Mouse (Mus musculus): ENCODE measurements around the gene Mrpl34. TPM values are rescaled to one million over a fixed set of nuclear protein-coding genes. Genes with fewer than 3 reads are reported as not detected.

The Mrpl34 gene
- polyA plus RNA-seq, 1 experiment from 2014 or later = 178 TPM

DNA sequence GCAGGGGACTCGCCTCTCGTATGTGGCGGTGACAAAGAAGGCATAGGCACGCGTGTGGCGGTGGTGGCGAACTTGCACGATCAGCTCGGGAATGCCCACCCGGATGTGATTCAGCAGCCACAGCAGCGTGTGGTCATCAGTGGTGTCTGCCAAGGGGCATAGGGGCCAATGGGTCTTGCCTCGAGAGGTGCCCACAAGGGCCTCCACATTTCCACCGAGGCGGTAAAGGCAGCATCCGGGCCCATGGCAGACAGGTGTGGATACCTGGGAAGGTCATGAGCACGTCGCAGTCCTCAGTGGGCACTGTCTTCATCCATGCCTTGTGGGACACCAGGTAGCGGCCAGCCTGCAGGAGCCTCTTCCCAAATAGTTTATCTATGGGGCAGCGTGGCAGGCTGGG, 20.0 kb downstream of the Mrpl34 start:
- Histone ChIP-seq H3K4me3 (ENCODE audit: low read length) (peak overlapping the region; percentile 83; the same call in 1 of the 2 replicates), H3K4me1 (ENCODE audit: control insufficient read depth, insufficient read depth, low read length) (peaks cover 14% of the 10 kb centered on the region), H3K27me3 (ENCODE audit: control insufficient read depth, insufficient read depth, low read length) (no peaks in the 10 kb centered on the region), H3K9ac (ENCODE audit: low read depth, low read length) (peak overlapping the region; percentile 89; the same call in 1 of the 2 replicates), H3K4me2 (replicated peaks; ENCODE audit: low read depth, low read length) (peak overlapping the region; percentile 62), H3K9me3 (ENCODE audit: control insufficient read depth, low read length) (no peaks in the 10 kb centered on the region), H3K27ac (ENCODE audit: low read depth, low read length) (no peak overlapping the region), H3K36me3 (ENCODE audit: control insufficient read depth, insufficient read depth, low read length) (peaks cover 9% of the 10 kb centered on the region; the same call in 1 of the 2 replicates)
- 95% methylated on average over 19 of the region's 19 CpGs for WGBS
- ATAC-seq (ENCODE audit: low FRiP score, low TSS enrichment) = no peak

DNA sequence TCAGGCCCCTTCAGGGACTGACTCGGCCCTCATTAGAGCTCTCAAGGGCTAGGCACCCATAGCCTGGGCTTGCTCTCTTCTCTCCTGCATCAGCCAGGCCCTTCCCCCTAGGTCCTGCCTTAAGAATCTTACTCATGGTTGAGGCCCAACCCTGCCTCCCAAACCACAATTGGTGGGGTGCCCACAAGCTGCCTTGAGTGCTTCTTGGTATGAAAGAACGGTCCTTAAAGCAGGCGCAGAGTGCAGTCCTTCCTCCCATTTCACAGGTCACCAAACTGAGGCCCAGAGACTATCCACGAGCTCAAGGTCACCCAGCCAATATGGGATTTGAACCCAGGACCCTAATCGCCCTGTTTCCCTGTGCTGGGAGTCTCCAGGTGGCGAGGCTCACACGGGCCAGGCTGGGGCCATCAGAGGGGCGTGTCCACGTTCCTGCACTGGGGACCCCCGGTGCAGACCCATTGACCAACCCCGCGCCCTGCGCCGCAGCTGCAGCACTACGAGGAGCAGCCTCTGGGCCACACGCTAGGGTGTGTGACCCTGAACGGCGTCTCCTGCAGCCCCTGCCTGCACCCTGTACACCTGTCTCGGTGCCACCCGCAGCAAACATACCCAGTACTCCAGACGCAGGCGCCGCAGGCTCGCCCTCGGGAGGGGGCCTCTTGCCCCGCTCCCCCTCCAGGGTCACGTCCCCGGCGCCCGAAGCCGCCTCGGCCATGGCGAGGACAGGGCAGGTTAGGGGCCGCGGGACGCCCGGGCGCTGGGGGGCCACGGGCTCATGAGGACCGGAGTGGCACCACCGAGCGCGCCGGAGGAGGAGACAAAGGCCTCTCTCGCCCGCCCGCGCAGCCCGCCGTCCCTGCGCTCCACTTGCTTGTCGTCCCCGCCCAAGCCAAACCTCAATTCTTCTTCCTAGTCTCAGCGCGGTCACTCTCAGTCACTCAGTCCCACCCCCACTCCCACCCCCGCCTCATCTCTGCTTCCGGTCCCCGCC, 20.7 kb downstream of the Mrpl34 start, which contains the start of gene Ano8:
TSS of gene Ano8 (minus strand) at position 822 of the 994 bp plus-strand sequence.
- Histone ChIP-seq H3K27me3 (ENCODE audit: control insufficient read depth, insufficient read depth, low read length) (no peaks in the 10 kb centered on the region), H3K9ac (ENCODE audit: low read depth, low read length) (peak within 1 kb of the TSS; percentile 89), H3K36me3 (ENCODE audit: control insufficient read depth, insufficient read depth, low read length) (peaks cover 11% of the 10 kb centered on the region; the same call in 1 of the 2 replicates), H3K27ac (ENCODE audit: low read depth, low read length) (peak within 1 kb of the TSS; percentile 65; the same call in 1 of the 2 replicates), H3K4me2 (replicated peaks; ENCODE audit: low read depth, low read length) (peak within 1 kb of the TSS; percentile 62), H3K9me3 (ENCODE audit: control insufficient read depth, low read length) (no peaks in the 10 kb centered on the region), H3K4me3 (ENCODE audit: low read length) (peak within 1 kb of the TSS; percentile 83), H3K4me1 (ENCODE audit: control insufficient read depth, insufficient read depth, low read length) (peaks cover 14% of the 10 kb centered on the region)
- WGBS = 6% methylated on average over 57 of the region's 58 CpGs
- peak; percentile 63 for ATAC-seq (ENCODE audit: low FRiP score, low TSS enrichment)

DNA sequence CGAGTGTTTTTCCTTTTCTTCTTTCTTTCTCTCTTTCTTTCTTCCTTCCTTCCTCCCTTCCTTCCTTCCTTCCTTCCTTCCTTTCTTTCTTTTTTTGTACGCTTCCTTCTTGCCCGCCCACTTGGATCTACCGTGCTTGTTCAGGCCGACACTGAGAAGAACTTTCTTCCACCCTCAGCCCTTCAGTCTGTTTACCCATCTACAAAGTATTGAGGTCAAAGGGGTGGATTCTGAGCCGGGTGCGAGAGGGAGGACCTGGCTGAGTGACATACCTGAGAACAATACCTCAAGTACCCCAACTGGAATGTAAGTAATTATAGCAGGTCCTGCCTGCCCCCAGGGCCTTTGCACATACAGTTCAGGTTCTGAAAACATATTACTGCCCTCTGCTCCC, 21.4 kb downstream of the Mrpl34 start:
- H3K9me3 ChIP-seq (ENCODE audit: control insufficient read depth, low read length) = no peaks in the 10 kb centered on the region
- H3K4me1 ChIP-seq (ENCODE audit: control insufficient read depth, insufficient read depth, low read length) = peaks cover 11% of the 10 kb centered on the region
- peaks cover 13% of the 10 kb centered on the region; the same call in 1 of the 2 replicates for H3K36me3 ChIP-seq (ENCODE audit: control insufficient read depth, insufficient read depth, low read length)
- 18% methylated on average over 7 of the region's 7 CpGs for WGBS
- H3K9ac ChIP-seq (ENCODE audit: low read depth, low read length) = 0 out of 2 replicates have a peak overlapping the region, but pooled peaks have one; percentile 89
- H3K4me3 ChIP-seq (ENCODE audit: low read length) = peak overlapping the region; percentile 83
- peak overlapping the region; percentile 62 for H3K4me2 ChIP-seq (replicated peaks; ENCODE audit: low read depth, low read length)
- H3K27ac ChIP-seq (ENCODE audit: low read depth, low read length) = no peak overlapping the region
- H3K27me3 ChIP-seq (ENCODE audit: control insufficient read depth, insufficient read depth, low read length) = no peaks in the 10 kb centered on the region
- no peak for ATAC-seq (ENCODE audit: low FRiP score, low TSS enrichment)

DNA sequence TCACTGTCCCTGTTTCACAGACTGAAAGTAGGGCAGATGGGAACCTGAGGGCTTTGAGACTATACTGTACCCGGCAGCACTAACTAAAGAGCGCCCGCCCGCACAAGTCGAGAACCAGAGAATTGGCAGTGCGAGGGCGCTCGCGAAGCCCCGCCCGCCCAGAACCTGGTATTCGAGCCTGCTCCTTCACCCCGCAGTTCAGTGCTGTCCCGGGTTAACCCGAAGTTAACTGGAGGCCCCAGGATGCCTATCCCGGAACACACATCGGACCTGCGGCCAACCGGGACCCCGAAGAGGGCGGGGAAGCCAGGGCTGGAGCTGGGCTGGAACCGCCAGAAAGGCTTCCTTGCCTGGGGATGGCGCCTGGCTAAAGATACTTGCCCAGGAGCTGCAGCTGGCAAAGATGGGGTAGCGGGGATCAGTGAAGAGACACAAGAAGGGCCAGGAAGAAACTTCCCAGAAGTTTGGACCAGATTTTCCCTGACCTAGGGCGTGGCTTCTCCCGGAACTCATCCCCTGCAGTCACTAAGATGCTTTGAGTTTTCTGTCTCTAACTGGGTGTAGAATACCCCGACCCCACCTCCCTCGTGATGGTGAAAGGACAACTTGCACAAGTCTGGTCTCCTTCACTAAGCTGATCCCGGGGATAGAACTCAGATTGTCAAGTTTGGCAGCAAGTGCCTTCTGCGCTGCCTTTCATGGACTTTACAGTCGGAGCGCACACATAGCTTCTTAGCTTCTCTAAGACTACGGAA, 23.1 kb downstream of the Mrpl34 start, which contains the start of gene Gtpbp3:
TSS of gene Gtpbp3 (plus strand) at position 413 of the 755 bp plus-strand sequence.
- H3K27me3 ChIP-seq (ENCODE audit: control insufficient read depth, insufficient read depth, low read length) = no peaks in the 10 kb centered on the region
- H3K4me1 ChIP-seq (ENCODE audit: control insufficient read depth, insufficient read depth, low read length) = peaks cover 11% of the 10 kb centered on the region
- H3K27ac ChIP-seq (ENCODE audit: low read depth, low read length) = peak within 1 kb of the TSS; percentile 82
- ATAC-seq (ENCODE audit: low FRiP score, low TSS enrichment) = peak; percentile 41
- peak within 1 kb of the TSS; percentile 78 for H3K9ac ChIP-seq (ENCODE audit: low read depth, low read length)
- H3K9me3 ChIP-seq (ENCODE audit: control insufficient read depth, low read length) = no peaks in the 10 kb centered on the region
- peak within 1 kb of the TSS; percentile 97 for H3K4me2 ChIP-seq (replicated peaks; ENCODE audit: low read depth, low read length)
- under 1% methylated on average over 33 of the region's 33 CpGs for WGBS
- peak within 1 kb of the TSS; percentile 87 for H3K4me3 ChIP-seq (ENCODE audit: low read length)
- peaks cover 22% of the 10 kb centered on the region for H3K36me3 ChIP-seq (ENCODE audit: control insufficient read depth, insufficient read depth, low read length)

DNA sequence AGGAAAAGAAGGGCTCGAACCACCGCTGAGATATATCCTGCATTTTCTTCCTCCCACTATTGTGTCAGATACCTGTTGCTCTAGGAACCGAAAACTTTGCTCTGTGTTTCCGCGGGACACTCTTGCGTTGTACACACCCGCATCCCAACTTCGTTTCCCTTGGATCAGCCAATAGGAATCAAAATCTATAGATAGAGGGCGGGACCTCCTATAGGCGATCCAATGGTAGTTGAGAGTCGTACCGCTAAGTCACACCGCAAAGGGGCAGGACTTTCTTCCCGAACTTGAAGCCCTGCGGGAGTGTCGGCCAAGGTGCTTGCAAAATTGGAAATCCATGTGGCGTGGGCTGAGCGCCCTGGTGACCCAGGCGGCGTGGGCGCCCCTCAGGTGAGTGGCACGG, 23.7 kb downstream of the Mrpl34 start:
- peak overlapping the region; percentile 82; the same call in 1 of the 2 replicates for H3K27ac ChIP-seq (ENCODE audit: low read depth, low read length)
- WGBS = 0% methylated on average over 22 of the region's 22 CpGs

DNA sequence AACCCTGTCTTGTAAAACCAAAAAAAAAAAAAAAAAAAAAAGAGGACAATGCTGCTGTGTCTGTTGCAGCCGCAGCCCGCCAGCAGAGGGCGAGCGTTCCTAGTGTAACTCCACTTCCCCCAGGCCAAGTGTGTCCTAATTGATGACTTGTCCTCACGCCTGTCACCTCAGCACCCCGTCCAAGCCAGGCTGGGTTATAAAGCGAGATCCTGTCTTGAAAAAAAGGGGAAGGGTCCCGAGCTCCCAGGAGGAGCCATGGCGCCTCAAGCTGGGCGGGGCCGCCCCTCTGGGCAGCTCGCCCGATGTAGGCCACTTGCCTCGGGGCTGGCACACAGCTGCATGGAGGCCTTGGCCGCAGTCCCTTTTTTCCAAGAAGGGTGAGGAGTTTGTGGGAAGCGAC, 30.3 kb downstream of the Mrpl34 start:
- Histone ChIP-seq H3K27ac (ENCODE audit: low read depth, low read length) (peak overlapping the region; percentile 84; the same call in 1 of the 2 replicates), H3K36me3 (ENCODE audit: control insufficient read depth, insufficient read depth, low read length) (peaks cover 31% of the 10 kb centered on the region), H3K27me3 (ENCODE audit: control insufficient read depth, insufficient read depth, low read length) (no peaks in the 10 kb centered on the region), H3K9me3 (ENCODE audit: control insufficient read depth, low read length) (no peaks in the 10 kb centered on the region), H3K4me3 (ENCODE audit: low read length) (no peak overlapping the region), H3K4me2 (replicated peaks; ENCODE audit: low read depth, low read length) (peak overlapping the region; percentile 19; the same call in 1 of the 2 replicates), H3K9ac (ENCODE audit: low read depth, low read length) (no peak overlapping the region), H3K4me1 (ENCODE audit: control insufficient read depth, insufficient read depth, low read length) (peaks cover 44% of the 10 kb centered on the region)
- 21% methylated on average over 16 of the region's 16 CpGs for WGBS
- peak; percentile 51 for ATAC-seq (ENCODE audit: low FRiP score, low TSS enrichment)

More for the DNA sequence above, 23.7 kb downstream of the Mrpl34 start:
- peaks cover 23% of the 10 kb centered on the region for H3K36me3 ChIP-seq (ENCODE audit: control insufficient read depth, insufficient read depth, low read length)
- no peaks in the 10 kb centered on the region for H3K9me3 ChIP-seq (ENCODE audit: control insufficient read depth, low read length)
- peaks cover 11% of the 10 kb centered on the region for H3K4me1 ChIP-seq (ENCODE audit: control insufficient read depth, insufficient read depth, low read length)
- peak overlapping the region; percentile 78 for H3K9ac ChIP-seq (ENCODE audit: low read depth, low read length)
- no peaks in the 10 kb centered on the region for H3K27me3 ChIP-seq (ENCODE audit: control insufficient read depth, insufficient read depth, low read length)
- peak overlapping the region; percentile 97 for H3K4me2 ChIP-seq (replicated peaks; ENCODE audit: low read depth, low read length)
- peak overlapping the region; percentile 87 for H3K4me3 ChIP-seq (ENCODE audit: low read length)
- peak; percentile 81 for ATAC-seq (ENCODE audit: low FRiP score, low TSS enrichment)

DNA sequence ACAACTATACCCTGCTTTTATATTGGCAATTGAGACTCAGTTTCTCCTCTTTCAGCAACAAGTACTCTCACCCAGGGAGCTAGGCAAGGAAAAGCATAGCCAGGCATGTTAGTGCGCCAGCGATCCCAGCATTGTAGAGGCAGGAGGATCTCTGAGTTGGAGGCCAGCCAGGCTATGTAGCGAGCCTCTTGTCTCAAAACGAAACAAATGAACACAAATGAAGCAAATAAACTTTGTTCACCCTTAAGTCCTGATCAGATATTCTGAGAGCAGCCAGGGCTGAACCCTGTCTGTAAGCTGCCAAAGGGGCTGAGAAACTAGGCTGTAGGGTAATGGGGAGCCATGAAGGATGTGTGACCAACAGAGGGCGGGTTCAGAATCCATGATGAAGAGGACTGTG, 31.1 kb downstream of the Mrpl34 start:
- Histone ChIP-seq H3K4me1 (ENCODE audit: control insufficient read depth, insufficient read depth, low read length) (peaks cover 44% of the 10 kb centered on the region), H3K36me3 (ENCODE audit: control insufficient read depth, insufficient read depth, low read length) (peaks cover 29% of the 10 kb centered on the region), H3K4me3 (ENCODE audit: low read length) (no peak overlapping the region), H3K4me2 (replicated peaks; ENCODE audit: low read depth, low read length) (no peak overlapping the region), H3K27ac (ENCODE audit: low read depth, low read length) (peak overlapping the region; percentile 84), H3K27me3 (ENCODE audit: control insufficient read depth, insufficient read depth, low read length) (no peaks in the 10 kb centered on the region), H3K9me3 (ENCODE audit: control insufficient read depth, low read length) (no peaks in the 10 kb centered on the region), H3K9ac (ENCODE audit: low read depth, low read length) (no peak overlapping the region)
- WGBS = 82% methylated on average over 5 of the region's 5 CpGs
- no peak for ATAC-seq (ENCODE audit: low FRiP score, low TSS enrichment)

DNA sequence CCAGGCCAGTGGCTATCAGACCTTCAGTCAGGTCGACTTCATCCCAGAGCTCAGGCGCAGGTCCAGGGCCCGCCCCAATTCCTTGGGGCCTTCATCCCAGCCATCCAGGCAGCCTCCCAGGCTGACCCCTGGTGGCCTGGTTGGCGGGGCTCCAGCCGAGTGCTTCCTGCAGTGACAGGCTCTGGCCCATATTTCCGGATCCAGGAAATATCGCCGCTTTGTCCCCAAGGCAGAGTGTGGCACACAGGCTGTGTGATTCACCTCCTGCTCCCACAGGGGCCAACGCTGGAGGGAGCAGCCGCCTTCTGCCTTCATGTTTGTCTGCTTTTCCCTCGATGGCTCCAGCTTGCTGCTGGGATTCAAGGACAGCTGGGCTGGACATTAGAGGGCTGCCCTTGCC, 31.7 kb downstream of the Mrpl34 start:
- H3K27ac ChIP-seq (ENCODE audit: low read depth, low read length) = peak overlapping the region; percentile 84
- ATAC-seq (ENCODE audit: low FRiP score, low TSS enrichment) = peak; percentile 51
- H3K4me1 ChIP-seq (ENCODE audit: control insufficient read depth, insufficient read depth, low read length) = peaks cover 44% of the 10 kb centered on the region
- H3K4me2 ChIP-seq (replicated peaks; ENCODE audit: low read depth, low read length) = no peak overlapping the region
- H3K9me3 ChIP-seq (ENCODE audit: control insufficient read depth, low read length) = no peaks in the 10 kb centered on the region
- H3K9ac ChIP-seq (ENCODE audit: low read depth, low read length) = peak overlapping the region; percentile 28
- H3K27me3 ChIP-seq (ENCODE audit: control insufficient read depth, insufficient read depth, low read length) = no peaks in the 10 kb centered on the region
- no peak overlapping the region for H3K4me3 ChIP-seq (ENCODE audit: low read length)
- 13% methylated on average over 11 of the region's 11 CpGs for WGBS
- peaks cover 23% of the 10 kb centered on the region for H3K36me3 ChIP-seq (ENCODE audit: control insufficient read depth, insufficient read depth, low read length)
